In genomic region chr6:12493571-12493970, GRCm38 (mm10) we compare ENCODE assay signal across 23 mouse cellular contexts.
DNase-seq lines count a peak whose midpoint lies in the region; ATAC-seq lines count a peak whose summit lies in the region.
"Had no signal": no experiment of that assay in that cellular context is flagged by ENCODE, and none has a peak within 500 bp of the region (broad histone marks: within the 10 kb centered on the region; RNA-seq: fewer than 3 reads in every experiment).

No protein-coding gene starts in this region.

- no peaks in the 10 kb centered on the region for H3K27me3 ChIP-seq in midbrain, embryonic 11.5 days (ENCODE audit: control insufficient read depth, insufficient read depth, low read length)
- H3K27me3 ChIP-seq in midbrain, embryonic 16.5 days (ENCODE audit: control insufficient read depth, insufficient read depth, low read depth, low read length) = no peaks in the 10 kb centered on the region
- H3K27me3 ChIP-seq in kidney, embryonic 14.5 days (ENCODE audit: control insufficient read depth, insufficient read depth, low read length) = no peaks in the 10 kb centered on the region
- no peaks in the 10 kb centered on the region for H3K27me3 ChIP-seq in forebrain, embryonic 14.5 days (replicated peaks; ENCODE audit: control insufficient read depth, insufficient read depth, low read length)
- H3K27me3 ChIP-seq: embryonic facial prominence, embryonic 13.5 days; forebrain, embryonic 12.5 days; hindbrain, embryonic 13.5 days; intestine, embryonic 15.5 days had no signal

- no peaks in the 10 kb centered on the region for H3K36me3 ChIP-seq in midbrain, embryonic 11.5 days (ENCODE audit: control insufficient read depth, insufficient read depth, low read length)
- no peaks in the 10 kb centered on the region for H3K36me3 ChIP-seq in midbrain, embryonic 16.5 days (ENCODE audit: control insufficient read depth, insufficient read depth, low read length)
- H3K36me3 ChIP-seq in kidney, embryonic 14.5 days (ENCODE audit: control insufficient read depth, insufficient read depth, low read length) = no peaks in the 10 kb centered on the region
- H3K36me3 ChIP-seq in forebrain, embryonic 14.5 days (ENCODE audit: control insufficient read depth, insufficient read depth, low read length) = no peaks in the 10 kb centered on the region
- H3K36me3 ChIP-seq: embryonic facial prominence, embryonic 13.5 days; forebrain, embryonic 12.5 days; heart, embryonic 10.5 days; hindbrain, embryonic 13.5 days; intestine, embryonic 15.5 days had no signal

- no peaks in the 10 kb centered on the region for H3K9me3 ChIP-seq in midbrain, embryonic 11.5 days (ENCODE audit: control insufficient read depth, low read length)
- no peaks in the 10 kb centered on the region for H3K9me3 ChIP-seq in midbrain, embryonic 16.5 days (replicated peaks; ENCODE audit: control insufficient read depth, low read length, poor library complexity, severe bottlenecking)
- no peaks in the 10 kb centered on the region for H3K9me3 ChIP-seq in kidney, embryonic 14.5 days (ENCODE audit: control insufficient read depth, low read length)
- H3K9me3 ChIP-seq in forebrain, embryonic 14.5 days (replicated peaks; ENCODE audit: control insufficient read depth, low read length) = no peaks in the 10 kb centered on the region
- H3K9me3 ChIP-seq: embryonic facial prominence, embryonic 13.5 days; forebrain, embryonic 12.5 days; heart, embryonic 10.5 days; hindbrain, embryonic 13.5 days; intestine, embryonic 15.5 days had no signal

- H3K4me3 ChIP-seq in midbrain, embryonic 11.5 days (ENCODE audit: low read depth, low read length) = no peak overlapping the region
- no peak overlapping the region for H3K4me3 ChIP-seq in midbrain, embryonic 16.5 days (ENCODE audit: low read depth, low read length)
- no peak overlapping the region for H3K4me3 ChIP-seq in kidney, embryonic 14.5 days (ENCODE audit: low read length)
- H3K4me3 ChIP-seq in forebrain, embryonic 14.5 days (ENCODE audit: low read depth, low read length) = no peak overlapping the region
- H3K4me3 ChIP-seq: embryonic facial prominence, embryonic 13.5 days; forebrain, embryonic 12.5 days; heart, embryonic 10.5 days; hindbrain, embryonic 13.5 days; intestine, embryonic 15.5 days had no signal

- WGBS in midbrain, embryonic 11.5 days = 91% methylated on average over 1 of the region's 1 CpGs
- WGBS in midbrain, embryonic 16.5 days = 84% methylated on average over 1 of the region's 1 CpGs
- 83% methylated on average over 1 of the region's 1 CpGs for WGBS in kidney, embryonic 14.5 days
- 97% methylated on average over 1 of the region's 1 CpGs for WGBS in forebrain, embryonic 14.5 days

- H3K4me1 ChIP-seq in midbrain, embryonic 11.5 days (ENCODE audit: control insufficient read depth, insufficient read depth, low read length) = no peaks in the 10 kb centered on the region
- peaks cover 3% of the 10 kb centered on the region; the same call in 1 of the 2 replicates for H3K4me1 ChIP-seq in midbrain, embryonic 16.5 days (ENCODE audit: control insufficient read depth, insufficient read depth, low read length)
- no peaks in the 10 kb centered on the region for H3K4me1 ChIP-seq in kidney, embryonic 14.5 days (ENCODE audit: control insufficient read depth, insufficient read depth, low read length)
- no peaks in the 10 kb centered on the region for H3K4me1 ChIP-seq in forebrain, embryonic 14.5 days (ENCODE audit: control insufficient read depth, insufficient read depth, low read length)
- H3K4me1 ChIP-seq: embryonic facial prominence, embryonic 13.5 days; forebrain, embryonic 12.5 days; heart, embryonic 10.5 days; hindbrain, embryonic 13.5 days; intestine, embryonic 15.5 days had no signal

- H3K27ac ChIP-seq in midbrain, embryonic 11.5 days (ENCODE audit: low read depth, low read length) = no peak overlapping the region
- H3K27ac ChIP-seq in midbrain, embryonic 16.5 days (ENCODE audit: low read length) = no peak overlapping the region
- H3K27ac ChIP-seq in kidney, embryonic 14.5 days (ENCODE audit: low read depth, low read length) = no peak overlapping the region
- no peak overlapping the region for H3K27ac ChIP-seq in forebrain, embryonic 14.5 days (ENCODE audit: low read depth, low read length)
- H3K27ac ChIP-seq: embryonic facial prominence, embryonic 13.5 days; forebrain, embryonic 12.5 days; heart, embryonic 10.5 days; hindbrain, embryonic 13.5 days; intestine, embryonic 15.5 days had no signal

- peak; percentile 37 for DNase-seq in midbrain, embryonic 11.5 days (ENCODE audit: low spot score, missing footprints)
- DNase-seq in MEL-GATA-1-ER (ENCODE audit: extremely low read depth, low read depth) = peak; percentile 7
- no peak for DNase-seq in forebrain, embryonic 14.5 days (ENCODE audit: low spot score)
- DNase-seq in thymus, postnatal 36 days = no peak
- DNase-seq: adrenal gland, adult 2 months; adrenal gland, postnatal 25 days; B cell, adult 2 months; cerebellum, adult 2 months; cerebellum, postnatal 25 days; forebrain, postnatal 0 days; gastrocnemius, postnatal 14 days; heart, adult 18-20 months; heart, postnatal 10 days; heart, postnatal 4 days had no signal

- no peak for ATAC-seq in midbrain, embryonic 11.5 days (ENCODE audit: low FRiP score)
- ATAC-seq in midbrain, embryonic 16.5 days = no peak
- ATAC-seq in megakaryocyte progenitor cell, adult 5-6 weeks (replicated peaks; ENCODE audit: poor library complexity) = peak; percentile 97
- no peak for ATAC-seq in kidney, embryonic 14.5 days (ENCODE audit: low FRiP score, low TSS enrichment)
- no peak for ATAC-seq in forebrain, embryonic 14.5 days
- ATAC-seq: CD4-positive, CD25-positive, alpha-beta regulatory T cell, adult 4 months; forebrain, postnatal 0 days; intestine, embryonic 15.5 days had no signal

- no peak overlapping the region for H3K4me2 ChIP-seq in midbrain, embryonic 11.5 days
- no peak overlapping the region for H3K4me2 ChIP-seq in midbrain, embryonic 16.5 days (ENCODE audit: low read length)
- no peak overlapping the region for H3K4me2 ChIP-seq in kidney, embryonic 14.5 days (replicated peaks; ENCODE audit: low read depth, low read length)
- no peak overlapping the region for H3K4me2 ChIP-seq in forebrain, embryonic 14.5 days (ENCODE audit: low read length)
- H3K4me2 ChIP-seq: embryonic facial prominence, embryonic 13.5 days; forebrain, embryonic 12.5 days; hindbrain, embryonic 13.5 days; intestine, embryonic 15.5 days had no signal

- H3K9ac ChIP-seq in midbrain, embryonic 11.5 days (ENCODE audit: low read length) = no peak overlapping the region
- no peak overlapping the region for H3K9ac ChIP-seq in midbrain, embryonic 16.5 days (ENCODE audit: low read depth, low read length)
- H3K9ac ChIP-seq in kidney, embryonic 14.5 days (ENCODE audit: low read depth, low read length) = no peak overlapping the region
- H3K9ac ChIP-seq in forebrain, embryonic 14.5 days (ENCODE audit: low read length) = no peak overlapping the region
- H3K9ac ChIP-seq: embryonic facial prominence, embryonic 13.5 days; forebrain, embryonic 12.5 days; forebrain, postnatal 0 days; hindbrain, embryonic 13.5 days; intestine, embryonic 15.5 days had no signal

Comparison
In these comparisons a context has a peak if more than half of its experiments do, and no peak if none do; other contexts are left out.
1. DNase-seq: peak in midbrain, embryonic 11.5 days (single experiment) and MEL-GATA-1-ER (single experiment); none in forebrain, embryonic 14.5 days (single experiment) and thymus, postnatal 36 days (0 of 2).